Mouse (Mus musculus) kidney, postnatal 25 days (tissue): ENCODE measurements around the gene Tpst1.

Experiments used
- DNase-seq, 2 experiments: peaks; one replicate each; pipeline ENCODE4 v3.0.0; 2021; ENCODE audit warnings: mixed read lengths in 2 of 2

Tpst1 gene

DNA sequence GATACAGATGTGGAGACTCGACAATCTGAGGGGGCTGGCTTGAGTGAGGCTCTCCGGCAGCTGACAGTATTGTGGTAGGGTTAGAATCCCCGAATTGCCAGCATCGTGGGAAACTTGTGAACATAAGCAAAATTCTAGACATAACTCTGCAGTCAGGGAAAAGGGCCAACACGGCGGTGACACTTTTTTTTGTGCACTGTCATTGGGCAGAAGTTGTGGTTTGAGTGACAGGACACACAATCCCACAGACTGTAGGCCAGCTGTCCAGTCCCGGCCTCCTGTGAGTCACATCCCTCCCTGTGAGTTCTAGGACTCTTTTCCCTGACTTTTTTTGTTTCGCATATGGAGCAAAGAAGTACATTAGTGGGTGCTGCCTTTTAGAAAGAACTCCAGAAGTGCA is 72.8 kb downstream of the Tpst1 start:
- no peak for DNase-seq

GRCm38 (mm10) chr5:130149726-130150310 is 76.7 kb downstream of the Tpst1 start:
- no peak for DNase-seq

- no peak for DNase-seq
Measured at GRCm38 (mm10) chr5:130154286-130154685, 81.2 kb downstream of the Tpst1 start.

DNA sequence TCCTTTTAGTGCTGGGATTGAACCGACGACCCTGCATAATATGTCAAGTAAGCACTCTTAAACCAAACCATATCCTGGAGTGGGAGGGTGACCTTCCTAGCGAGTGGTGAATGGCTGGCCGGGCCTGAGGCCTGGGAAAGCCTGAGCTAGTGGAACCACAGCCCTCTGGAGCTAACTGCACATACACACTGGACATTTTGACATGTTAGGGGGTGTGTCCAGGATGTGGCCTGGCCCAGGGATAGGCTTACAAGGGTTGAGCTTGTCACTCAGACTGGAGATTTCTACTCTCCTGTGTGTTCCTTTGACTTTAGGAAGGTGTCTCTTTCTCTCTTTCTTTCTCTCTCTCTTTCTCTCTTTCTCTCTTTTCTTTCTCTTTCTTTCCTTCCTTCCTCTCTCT is 85.4 kb downstream of the Tpst1 start:
- DNase-seq, result no peak

- DNase-seq, result no peak
Measured at GRCm38 (mm10) chr5:130159761-130160201, 86.7 kb downstream of the Tpst1 start.

- peak; percentile 83 to 93 for DNase-seq
Measured at GRCm38 (mm10) chr5:130163670-130164069, 90.5 kb downstream of the Tpst1 start.

DNA sequence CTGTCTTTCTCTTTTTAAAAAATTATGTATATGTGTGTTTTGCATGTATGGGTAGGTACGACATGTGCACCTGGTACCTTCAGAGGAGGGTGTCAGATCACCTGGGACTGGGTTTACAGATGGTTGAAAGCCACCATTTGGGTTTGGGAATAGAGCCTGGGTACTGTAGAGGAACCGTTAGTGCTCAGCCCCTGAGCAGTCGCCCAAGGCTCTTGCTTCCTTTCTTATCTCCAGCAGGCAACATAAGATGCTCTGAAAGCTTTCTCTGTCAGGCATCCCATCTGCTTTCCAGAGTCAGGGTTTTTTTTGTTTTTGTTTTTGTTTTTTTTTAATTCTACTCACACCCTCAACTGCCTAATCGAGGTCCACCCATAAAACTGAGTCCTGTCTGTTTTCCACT is 92.1 kb downstream of the Tpst1 start:
- no peak for DNase-seq

DNA sequence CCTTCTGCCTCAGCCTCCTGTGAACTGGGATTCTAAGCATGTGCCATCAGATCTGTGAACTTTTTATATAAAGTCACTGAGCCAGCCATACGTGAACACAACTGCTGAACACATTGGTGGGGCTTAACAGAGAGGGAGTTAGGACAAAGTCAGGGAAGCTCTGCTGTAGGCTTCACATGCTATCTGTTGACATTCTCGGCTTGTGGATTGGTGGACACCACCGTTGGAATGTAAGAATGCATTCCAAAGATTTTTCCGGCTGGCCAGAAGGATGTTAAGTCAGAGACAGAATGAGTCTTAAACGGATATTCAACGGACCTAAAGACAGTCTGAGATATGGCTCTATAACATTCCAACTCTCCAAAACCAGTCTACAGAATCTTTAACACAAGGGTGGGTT is 96.0 kb downstream of the Tpst1 start:
- DNase-seq, result no peak

- DNase-seq, result no peak
Measured at GRCm38 (mm10) chr5:130170666-130171422, 97.7 kb downstream of the Tpst1 start.

GRCm38 (mm10) chr5:130171423-130171954 is 98.4 kb downstream of the Tpst1 start, which contains the start of gene Rabgef1:
TSS of gene Rabgef1 (plus strand) at chr5:130171798.
- peak; percentile 94 to 97 for DNase-seq

- DNase-seq, result peak; percentile 46 to 76
Measured at GRCm38 (mm10) chr5:130171956-130172601, 99.0 kb downstream of the Tpst1 start.

GRCm38 (mm10) chr5:130173012-130173411 is 99.9 kb downstream of the Tpst1 start:
- DNase-seq, result no peak

- no peak for DNase-seq
Measured at GRCm38 (mm10) chr5:130177871-130178270, 104.7 kb downstream of the Tpst1 start.

- DNase-seq, result no peak
Measured at GRCm38 (mm10) chr5:130180362-130180761, 107.2 kb downstream of the Tpst1 start.

DNA sequence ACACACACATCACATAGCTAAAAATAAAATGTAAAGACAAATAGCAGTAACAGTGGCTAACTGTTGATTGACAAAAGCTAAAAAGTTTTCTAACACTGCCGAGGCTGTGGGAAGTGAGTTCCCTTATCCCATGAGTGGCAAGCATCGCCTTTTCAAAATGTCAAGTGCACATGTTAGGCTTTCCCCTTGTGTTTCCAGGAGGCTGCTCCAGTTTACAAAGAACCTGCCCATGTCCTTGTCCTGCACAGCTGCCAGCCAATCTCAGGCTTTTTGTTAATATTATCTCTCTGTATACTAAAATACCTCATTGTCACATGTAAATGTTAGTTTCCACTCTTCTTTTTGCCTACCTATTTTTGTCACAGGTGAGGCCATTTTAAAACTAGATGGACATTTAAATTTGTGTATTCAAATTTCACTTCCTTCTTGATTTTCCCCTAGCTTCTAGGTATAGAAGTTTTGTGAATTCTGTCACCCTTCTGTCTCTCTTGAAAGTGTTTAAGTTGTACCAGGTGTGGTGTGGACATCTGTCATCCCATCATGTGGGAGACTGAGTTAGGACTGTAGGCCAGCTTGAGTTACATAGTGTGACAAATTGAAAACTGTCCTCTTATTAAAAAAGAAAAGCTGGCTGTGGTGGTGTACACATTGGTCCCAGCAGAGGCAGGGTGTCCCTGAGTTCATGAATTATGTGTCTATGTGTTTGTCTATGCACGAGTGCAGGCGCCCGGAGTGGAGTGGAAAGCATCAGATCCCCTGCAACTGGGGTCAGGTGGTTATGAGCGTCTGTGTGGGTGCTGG is 108.8 kb downstream of the Tpst1 start:
- DNase-seq, result no peak

- no peak for DNase-seq
Measured at GRCm38 (mm10) chr5:130182541-130182821, 109.4 kb downstream of the Tpst1 start.

GRCm38 (mm10) chr5:130184193-130184856 is 111.2 kb downstream of the Tpst1 start:
- DNase-seq, result peak in 1 of 2 experiments; percentile 44

DNA sequence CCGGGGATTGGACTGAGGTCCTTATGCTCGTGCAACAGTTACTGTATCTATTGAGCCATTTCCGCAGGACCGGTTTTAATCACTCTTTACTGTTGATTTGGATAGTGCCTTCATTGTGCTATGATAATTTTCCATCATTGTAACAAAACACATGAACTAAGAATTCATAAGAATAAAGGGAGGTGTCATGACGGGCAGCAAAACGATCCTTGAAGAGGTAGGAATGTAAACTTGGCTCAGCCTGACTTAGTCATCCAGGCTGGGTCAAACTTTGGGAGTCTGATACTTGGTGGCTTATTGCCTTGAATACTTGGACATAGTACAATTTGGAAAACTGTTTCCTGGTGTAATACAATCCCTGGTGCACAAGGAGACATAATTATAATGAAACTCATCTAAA is 112.2 kb downstream of the Tpst1 start:
- no peak for DNase-seq
